Mouse (Mus musculus): Measurements from ENCODE around the gene Gm16368. TPM values are rescaled to one million over a fixed set of nuclear protein-coding genes. Genes with fewer than 3 reads are reported as not detected.

Gene Gm16368
- polyA plus RNA-seq (2014; fragmentation: Illumina TruSeq; extraction: RNeasy Lipid Tissue Mini Kit (QIAGEN cat#74804); ENCODE audit: low read depth, low replicate concordance), result not detected

GRCm38 (mm10) chr12:88083397-88083796 lies at the start of gene Gm16368:
Gene Gm16368 (plus strand): TSS chr12:88083697.

Other genes starting within 250 kb of the Gm16368 start
- not detected for gene Gm2001, start 241.4 kb upstream of the Gm16368 start, polyA plus RNA-seq (2014; fragmentation: Illumina TruSeq; extraction: RNeasy Lipid Tissue Mini Kit (QIAGEN cat#74804); ENCODE audit: low read depth, low replicate concordance)
- not detected for gene Gm2016, start 209.6 kb upstream of the Gm16368 start, polyA plus RNA-seq (2014; fragmentation: Illumina TruSeq; extraction: RNeasy Lipid Tissue Mini Kit (QIAGEN cat#74804); ENCODE audit: low read depth, low replicate concordance)
- not detected for gene Gm2022, start 188.3 kb upstream of the Gm16368 start, polyA plus RNA-seq (2014; fragmentation: Illumina TruSeq; extraction: RNeasy Lipid Tissue Mini Kit (QIAGEN cat#74804); ENCODE audit: low read depth, low replicate concordance)
- gene Gm2035, start 163.8 kb upstream of the Gm16368 start, polyA plus RNA-seq (2014; fragmentation: Illumina TruSeq; extraction: RNeasy Lipid Tissue Mini Kit (QIAGEN cat#74804); ENCODE audit: low read depth, low replicate concordance), result not detected
- gene Gm2042, start 129.6 kb upstream of the Gm16368 start, polyA plus RNA-seq (2014; fragmentation: Illumina TruSeq; extraction: RNeasy Lipid Tissue Mini Kit (QIAGEN cat#74804); ENCODE audit: low read depth, low replicate concordance), result not detected
- not detected for gene Gm2075, start 71.8 kb upstream of the Gm16368 start, polyA plus RNA-seq (2014; fragmentation: Illumina TruSeq; extraction: RNeasy Lipid Tissue Mini Kit (QIAGEN cat#74804); ENCODE audit: low read depth, low replicate concordance)
- gene Gm6803, start 64.9 kb upstream of the Gm16368 start, polyA plus RNA-seq (2014; fragmentation: Illumina TruSeq; extraction: RNeasy Lipid Tissue Mini Kit (QIAGEN cat#74804); ENCODE audit: low read depth, low replicate concordance), result not detected
- not detected for gene Gm2056, start 56.7 kb upstream of the Gm16368 start, polyA plus RNA-seq (2014; fragmentation: Illumina TruSeq; extraction: RNeasy Lipid Tissue Mini Kit (QIAGEN cat#74804); ENCODE audit: low read depth, low replicate concordance)
- not detected for gene Gm10436, start 98.4 kb downstream of the Gm16368 start, polyA plus RNA-seq (2014; fragmentation: Illumina TruSeq; extraction: RNeasy Lipid Tissue Mini Kit (QIAGEN cat#74804); ENCODE audit: low read depth, low replicate concordance)
- gene Gm8332, start 166.4 kb downstream of the Gm16368 start, polyA plus RNA-seq (2014; fragmentation: Illumina TruSeq; extraction: RNeasy Lipid Tissue Mini Kit (QIAGEN cat#74804); ENCODE audit: low read depth, low replicate concordance), result not detected
- gene Gm5662, start 190.8 kb downstream of the Gm16368 start, polyA plus RNA-seq (2014; fragmentation: Illumina TruSeq; extraction: RNeasy Lipid Tissue Mini Kit (QIAGEN cat#74804); ENCODE audit: low read depth, low replicate concordance), result not detected
- not detected for gene Gm5039, start 240.3 kb downstream of the Gm16368 start, polyA plus RNA-seq (2014; fragmentation: Illumina TruSeq; extraction: RNeasy Lipid Tissue Mini Kit (QIAGEN cat#74804); ENCODE audit: low read depth, low replicate concordance)